Mouse (Mus musculus) limb, embryonic 10.5 days (tissue): ENCODE measurements around the gene Col18a1. TPM values are rescaled to one million over a fixed set of nuclear protein-coding genes. Genes with fewer than 3 reads are reported as not detected.
A peak's percentile ranks its signal among the peaks of the same experiment; 100 is the strongest.

ENCODE experiments used
- DNase-seq: peaks from one replicate; pipeline ENCODE4 v3.0.0-alpha.2; 2017; ENCODE audit warnings: low spot score
- H3K27ac ChIP-seq: fragments of 300-500 bp; sonication (generic); 2 replicates; pipeline ENCODE4 v1.5.1; 2016; ENCODE audit warnings: mild to moderate bottlenecking
- H3K27me3 ChIP-seq: fragments of 300-500 bp; sonication (generic); 2 replicates; pipeline ENCODE4 v1.6.1; 2016; ENCODE audit warnings: low read depth, mild to moderate bottlenecking; ENCODE audit not compliant: poor library complexity, severe bottlenecking
- H3K36me3 ChIP-seq: fragments of 300-500 bp; sonication (generic); 2 replicates; pipeline ENCODE4 v1.6.1; 2016; ENCODE audit warnings: mild to moderate bottlenecking, moderate library complexity
- H3K4me1 ChIP-seq: fragments of 300-500 bp; sonication (generic); 2 replicates; pipeline ENCODE4 v1.6.1; 2016
- H3K4me3 ChIP-seq: fragments of 300-500 bp; sonication (generic); 2 replicates; pipeline ENCODE4 v1.5.1; 2016; ENCODE audit warnings: mild to moderate bottlenecking, moderate library complexity
- H3K9me3 ChIP-seq: fragments of 300-500 bp; sonication (generic); replicated peaks from 2 replicates; pipeline ENCODE4 v1.6.1; 2016; ENCODE audit warnings: mild to moderate bottlenecking
- WGBS: fragments of 180-500 bp; shearing (Covaris S2); methylation state at CpG from one replicate; pipeline ENCODE4 v1.1.7; 2016; 5-methylcytosine and 5-hydroxymethylcytosine counted together
- polyA plus RNA-seq: library from polyadenylated mRNA; unstranded; fragments of >200 nt; fragmentation: Nextera tagmentation; extraction: Ambion mirVana; gene quantifications from 2 replicates; pipeline ENCODE4 v1.2.1, GENCODE M21; 2016

The Col18a1 gene
- polyA plus RNA-seq, 1 experiment from 2014 or later, result 149 TPM

GRCm38 (mm10) chr10:77024231-77024630 lies 142.1 kb downstream of the Col18a1 start:
- 83% methylated on average over 5 of the region's 5 CpGs for WGBS
- Histone ChIP-seq H3K4me1 (peaks cover 4% of the 10 kb centered on the region; the same call in 1 of the 2 replicates), H3K27me3 (no peaks in the 10 kb centered on the region), H3K4me3 (no peak overlapping the region), H3K36me3 (no peaks in the 10 kb centered on the region), H3K9me3 (no peaks in the 10 kb centered on the region), H3K27ac (no peak overlapping the region)
- no peak for DNase-seq

GRCm38 (mm10) chr10:77022301-77023130 lies 143.8 kb downstream of the Col18a1 start:
- Histone ChIP-seq H3K27ac (no peak overlapping the region), H3K4me3 (no peak overlapping the region), H3K4me1 (peaks cover 4% of the 10 kb centered on the region; the same call in 1 of the 2 replicates), H3K27me3 (no peaks in the 10 kb centered on the region), H3K9me3 (no peaks in the 10 kb centered on the region), H3K36me3 (no peaks in the 10 kb centered on the region)
- 88% methylated on average over 13 of the region's 13 CpGs for WGBS
- DNase-seq, result no peak

GRCm38 (mm10) chr10:77021399-77022052 lies 144.8 kb downstream of the Col18a1 start:
- 34% methylated on average over 17 of the region's 17 CpGs for WGBS
- H3K27ac ChIP-seq, result 0 out of 2 replicates have a peak overlapping the region, but pooled peaks have one; percentile 21
- no peaks in the 10 kb centered on the region for H3K36me3 ChIP-seq
- H3K4me1 ChIP-seq, result peaks cover 4% of the 10 kb centered on the region; the same call in 1 of the 2 replicates
- no peaks in the 10 kb centered on the region for H3K27me3 ChIP-seq
- peak; percentile 88 for DNase-seq
- no peaks in the 10 kb centered on the region for H3K9me3 ChIP-seq
- H3K4me3 ChIP-seq, result peak overlapping the region; percentile 18

GRCm38 (mm10) chr10:77017662-77018061 lies 148.7 kb downstream of the Col18a1 start:
- WGBS, result 78% methylated on average over 9 of the region's 9 CpGs

GRCm38 (mm10) chr10:77017061-77017460 lies 149.3 kb downstream of the Col18a1 start:
- peaks cover 4% of the 10 kb centered on the region; the same call in 1 of the 2 replicates for H3K4me1 ChIP-seq
- WGBS, result 94% methylated on average over 2 of the region's 2 CpGs

More at GRCm38 (mm10) chr10:77017662-77018061, 148.7 kb downstream of the Col18a1 start:
- Histone ChIP-seq H3K4me3 (no peak overlapping the region), H3K4me1 (peaks cover 4% of the 10 kb centered on the region; the same call in 1 of the 2 replicates), H3K27me3 (no peaks in the 10 kb centered on the region), H3K36me3 (no peaks in the 10 kb centered on the region), H3K27ac (no peak overlapping the region), H3K9me3 (no peaks in the 10 kb centered on the region)
- DNase-seq, result no peak

GRCm38 (mm10) chr10:77016499-77016898 lies 149.8 kb downstream of the Col18a1 start:
- H3K36me3 ChIP-seq, result no peaks in the 10 kb centered on the region
- H3K4me1 ChIP-seq, result peaks cover under 1% of the 10 kb centered on the region; the same call in 1 of the 2 replicates
- H3K9me3 ChIP-seq, result no peaks in the 10 kb centered on the region
- H3K27me3 ChIP-seq, result no peaks in the 10 kb centered on the region
- WGBS, result 56% methylated on average over 8 of the region's 8 CpGs
- H3K27ac ChIP-seq, result no peak overlapping the region
- no peak overlapping the region for H3K4me3 ChIP-seq
- no peak for DNase-seq

More at GRCm38 (mm10) chr10:77017061-77017460, 149.3 kb downstream of the Col18a1 start:
- no peak overlapping the region for H3K4me3 ChIP-seq
- H3K9me3 ChIP-seq, result no peaks in the 10 kb centered on the region
- H3K36me3 ChIP-seq, result no peaks in the 10 kb centered on the region
- H3K27me3 ChIP-seq, result no peaks in the 10 kb centered on the region
- DNase-seq, result no peak
- H3K27ac ChIP-seq, result no peak overlapping the region

- H3K4me3 ChIP-seq, result no peak overlapping the region
- H3K27me3 ChIP-seq, result no peaks in the 10 kb centered on the region
- DNase-seq, result no peak
- H3K27ac ChIP-seq, result no peak overlapping the region
- no peaks in the 10 kb centered on the region for H3K36me3 ChIP-seq
- no peaks in the 10 kb centered on the region for H3K9me3 ChIP-seq
- WGBS, result 87% methylated on average over 7 of the region's 7 CpGs
- no peaks in the 10 kb centered on the region for H3K4me1 ChIP-seq
These were observed 150.3 kb downstream of the Col18a1 start for GRCm38 (mm10) chr10:77016080-77016479.

GRCm38 (mm10) chr10:77011681-77012080 lies 154.7 kb downstream of the Col18a1 start:
- peaks cover 19% of the 10 kb centered on the region for H3K4me1 ChIP-seq
- DNase-seq, result no peak
- H3K36me3 ChIP-seq, result no peaks in the 10 kb centered on the region
- H3K27me3 ChIP-seq, result no peaks in the 10 kb centered on the region
- H3K27ac ChIP-seq, result no peak overlapping the region
- no peaks in the 10 kb centered on the region for H3K9me3 ChIP-seq
- 82% methylated on average over 4 of the region's 4 CpGs for WGBS
- no peak overlapping the region for H3K4me3 ChIP-seq

GRCm38 (mm10) chr10:77008698-77009097 lies 157.7 kb downstream of the Col18a1 start:
- no peaks in the 10 kb centered on the region for H3K27me3 ChIP-seq
- H3K4me1 ChIP-seq, result peaks cover 34% of the 10 kb centered on the region
- no peak overlapping the region for H3K4me3 ChIP-seq
- no peaks in the 10 kb centered on the region for H3K36me3 ChIP-seq
- H3K27ac ChIP-seq, result peak overlapping the region; percentile 87
- no peak for DNase-seq
- no peaks in the 10 kb centered on the region for H3K9me3 ChIP-seq
- WGBS, result 87% methylated on average over 3 of the region's 3 CpGs

- 32% methylated on average over 9 of the region's 9 CpGs for WGBS
- Histone ChIP-seq H3K27ac (peak overlapping the region; percentile 87), H3K4me3 (no peak overlapping the region), H3K9me3 (no peaks in the 10 kb centered on the region), H3K4me1 (peaks cover 34% of the 10 kb centered on the region), H3K27me3 (no peaks in the 10 kb centered on the region), H3K36me3 (no peaks in the 10 kb centered on the region)
- peak; percentile 57 for DNase-seq
These were observed 158.2 kb downstream of the Col18a1 start for GRCm38 (mm10) chr10:77008109-77008561.

- H3K4me3 ChIP-seq, result no peak overlapping the region
- H3K4me1 ChIP-seq, result peaks cover 34% of the 10 kb centered on the region
- peak; percentile 63 for DNase-seq
- no peaks in the 10 kb centered on the region for H3K27me3 ChIP-seq
- no peaks in the 10 kb centered on the region for H3K9me3 ChIP-seq
- WGBS, result 29% methylated on average over 8 of the region's 8 CpGs
- H3K27ac ChIP-seq, result peak overlapping the region; percentile 87
- no peaks in the 10 kb centered on the region for H3K36me3 ChIP-seq
These were observed 158.8 kb downstream of the Col18a1 start for GRCm38 (mm10) chr10:77007433-77008108.

GRCm38 (mm10) chr10:77004936-77005335 lies 161.4 kb downstream of the Col18a1 start:
- H3K4me3 ChIP-seq, result no peak overlapping the region
- H3K36me3 ChIP-seq, result no peaks in the 10 kb centered on the region
- peaks cover 34% of the 10 kb centered on the region for H3K4me1 ChIP-seq
- 10% methylated on average over 7 of the region's 7 CpGs for WGBS
- no peaks in the 10 kb centered on the region for H3K9me3 ChIP-seq
- H3K27me3 ChIP-seq, result no peaks in the 10 kb centered on the region
- peak; percentile 58 for DNase-seq
- H3K27ac ChIP-seq, result peak overlapping the region; percentile 79
